Mouse (Mus musculus) neural tube, embryonic 13.5 days (tissue): ENCODE results near the gene Abcb4. TPM values are rescaled to one million over a fixed set of nuclear protein-coding genes. Genes with fewer than 3 reads are reported as not detected.

Source experiments
- ATAC-seq: fragments of 200-750 bp; cut with Nextera tagmentation; 2 replicates; pipeline ENCODE4 v1.8.0; 2017; ENCODE audit warnings: low read depth, mild to moderate bottlenecking, moderate TSS enrichment, moderate library complexity
- H3K27ac ChIP-seq: fragments of 300-500 bp; sonication (generic); replicated peaks from 2 replicates; pipeline ENCODE4 v1.5.1; 2015; ENCODE audit warnings: moderate library complexity, mild to moderate bottlenecking, inconsistent platforms
- H3K27me3 ChIP-seq: fragments of 300-500 bp; sonication (generic); 2 replicates; pipeline ENCODE4 v1.6.1; 2015; ENCODE audit warnings: mild to moderate bottlenecking, inconsistent platforms
- H3K36me3 ChIP-seq: fragments of 300-500 bp; sonication (generic); 2 replicates; pipeline ENCODE4 v1.6.1; 2015; ENCODE audit warnings: mild to moderate bottlenecking, inconsistent platforms
- H3K4me1 ChIP-seq: fragments of 300-500 bp; sonication (generic); replicated peaks from 2 replicates; pipeline ENCODE4 v1.6.1; 2015; ENCODE audit warnings: inconsistent platforms
- H3K4me2 ChIP-seq: fragments of 300-500 bp; sonication (generic); 2 replicates; pipeline ENCODE4 v1.6.1; 2015; ENCODE audit warnings: inconsistent platforms, mild to moderate bottlenecking, moderate library complexity
- H3K4me3 ChIP-seq: fragments of 300-500 bp; sonication (generic); 2 replicates; pipeline ENCODE4 v1.5.1; 2015; ENCODE audit warnings: mild to moderate bottlenecking, inconsistent platforms
- H3K9ac ChIP-seq: fragments of 300-500 bp; sonication (generic); 2 replicates; pipeline ENCODE4 v1.6.1; 2015; ENCODE audit warnings: moderate library complexity, mild to moderate bottlenecking, inconsistent platforms
- H3K9me3 ChIP-seq: fragments of 300-500 bp; sonication (generic); 2 replicates; pipeline ENCODE4 v1.6.1; 2016; ENCODE audit warnings: inconsistent platforms
- WGBS: fragments of 180-500 bp; shearing (Covaris S2); methylation state at CpG from one replicate; pipeline ENCODE4 v1.1.7; 2015; 5-methylcytosine and 5-hydroxymethylcytosine counted together
- polyA plus RNA-seq: library from polyadenylated mRNA; unstranded; fragments of >200 nt; fragmentation: Nextera tagmentation; extraction: Ambion mirVana; gene quantifications from 2 replicates; pipeline ENCODE4 v1.2.1, GENCODE M21; 2015

The Abcb4 gene
- polyA plus RNA-seq, 1 experiment from 2014 or later: 0.42 TPM

GRCm38 (mm10) chr5:8877800-8878199 lies 15.7 kb upstream of the Abcb4 start:
- H3K27ac ChIP-seq: no peak overlapping the region
- no peaks in the 10 kb centered on the region for H3K4me1 ChIP-seq
- 83% methylated on average over 5 of the region's 5 CpGs for WGBS
- H3K27me3 ChIP-seq: no peaks in the 10 kb centered on the region
- H3K9ac ChIP-seq: no peak overlapping the region
- H3K4me2 ChIP-seq: no peak overlapping the region
- no peak for ATAC-seq
- no peaks in the 10 kb centered on the region for H3K9me3 ChIP-seq
- no peaks in the 10 kb centered on the region for H3K36me3 ChIP-seq
- H3K4me3 ChIP-seq: no peak overlapping the region

- WGBS: 80% methylated on average over 2 of the region's 2 CpGs
- ATAC-seq: no peak
- no peak overlapping the region for H3K4me2 ChIP-seq
- no peak overlapping the region for H3K27ac ChIP-seq
- no peak overlapping the region for H3K4me3 ChIP-seq
- no peaks in the 10 kb centered on the region for H3K4me1 ChIP-seq
- no peaks in the 10 kb centered on the region for H3K36me3 ChIP-seq
- H3K27me3 ChIP-seq: no peaks in the 10 kb centered on the region
- no peak overlapping the region for H3K9ac ChIP-seq
- H3K9me3 ChIP-seq: no peaks in the 10 kb centered on the region
Observed at GRCm38 (mm10) chr5:8885837-8886236, 7.7 kb upstream of the Abcb4 start.

DNA sequence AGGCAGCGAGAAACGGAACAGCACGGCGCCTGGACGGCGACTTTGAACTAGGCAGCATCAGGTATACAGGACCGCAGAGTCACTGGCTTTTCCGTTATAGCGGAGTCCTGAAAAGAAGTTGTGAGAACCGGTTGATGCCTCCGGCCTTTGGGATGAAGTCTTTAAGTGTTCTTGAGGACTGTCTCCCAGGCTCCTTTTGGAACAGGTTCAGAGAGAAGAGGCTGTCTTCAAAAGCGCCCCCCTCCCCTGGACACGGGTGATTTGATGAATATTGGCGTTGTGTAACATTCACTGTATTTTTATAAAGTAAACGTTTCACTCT lies 548 bp downstream of the Abcb4 start:
- H3K9ac ChIP-seq: peak overlapping the region; percentile 68
- H3K4me2 ChIP-seq: peak overlapping the region; percentile 77
- peaks cover 22% of the 10 kb centered on the region for H3K27me3 ChIP-seq
- no peaks in the 10 kb centered on the region for H3K36me3 ChIP-seq
- H3K4me3 ChIP-seq: peak overlapping the region; percentile 62
- no peak for ATAC-seq
- WGBS: 6% methylated on average over 15 of the region's 15 CpGs
- peaks cover 19% of the 10 kb centered on the region for H3K4me1 ChIP-seq
- H3K9me3 ChIP-seq: no peaks in the 10 kb centered on the region
- no peak overlapping the region for H3K27ac ChIP-seq

DNA sequence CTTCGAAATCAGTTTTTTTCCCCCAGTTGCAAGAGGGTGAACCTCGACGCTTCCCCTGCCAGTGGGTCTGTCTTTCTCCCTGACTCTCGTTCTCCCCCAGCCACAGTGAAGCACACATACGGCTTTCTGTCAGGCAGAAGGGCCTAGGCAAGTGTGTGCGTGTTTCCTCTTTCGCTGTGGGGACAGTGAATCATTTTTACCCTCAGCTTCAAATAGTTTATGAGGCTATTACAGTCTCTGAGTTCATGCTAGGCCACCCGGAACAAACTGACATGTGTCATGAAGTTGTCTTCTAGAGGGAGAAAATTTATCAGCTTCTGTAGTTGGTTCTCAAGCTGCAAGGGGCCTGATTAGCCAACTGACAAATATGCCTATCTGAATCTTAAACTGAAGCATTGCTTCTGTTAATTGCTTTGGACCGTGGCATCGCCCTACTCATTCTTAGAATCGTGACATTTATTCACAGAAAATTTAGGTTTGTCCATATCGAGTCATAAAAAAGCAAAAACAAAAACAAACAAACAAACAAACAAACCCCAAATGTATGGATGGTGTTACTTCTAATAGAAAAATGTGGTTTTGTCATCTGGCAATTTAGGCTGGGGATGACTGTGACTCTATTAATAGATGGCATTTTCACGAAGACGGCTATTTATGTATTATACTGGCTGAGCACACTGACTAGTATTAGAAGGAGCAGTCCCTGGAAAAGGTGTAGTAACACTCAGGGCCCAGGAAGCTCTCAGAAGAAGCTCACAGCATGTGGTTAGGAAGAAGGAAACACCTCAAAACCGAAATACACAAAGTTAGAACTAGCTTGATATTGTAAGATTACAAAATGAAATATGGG lies 1.3 kb downstream of the Abcb4 start:
- Histone ChIP-seq H3K27me3 (peaks cover 22% of the 10 kb centered on the region), H3K9me3 (no peaks in the 10 kb centered on the region), H3K36me3 (no peaks in the 10 kb centered on the region), H3K9ac (no peak overlapping the region), H3K4me3 (no peak overlapping the region), H3K4me2 (no peak overlapping the region), H3K27ac (no peak overlapping the region), H3K4me1 (peaks cover 19% of the 10 kb centered on the region)
- WGBS: 68% methylated on average over 15 of the region's 15 CpGs
- ATAC-seq: no peak

DNA sequence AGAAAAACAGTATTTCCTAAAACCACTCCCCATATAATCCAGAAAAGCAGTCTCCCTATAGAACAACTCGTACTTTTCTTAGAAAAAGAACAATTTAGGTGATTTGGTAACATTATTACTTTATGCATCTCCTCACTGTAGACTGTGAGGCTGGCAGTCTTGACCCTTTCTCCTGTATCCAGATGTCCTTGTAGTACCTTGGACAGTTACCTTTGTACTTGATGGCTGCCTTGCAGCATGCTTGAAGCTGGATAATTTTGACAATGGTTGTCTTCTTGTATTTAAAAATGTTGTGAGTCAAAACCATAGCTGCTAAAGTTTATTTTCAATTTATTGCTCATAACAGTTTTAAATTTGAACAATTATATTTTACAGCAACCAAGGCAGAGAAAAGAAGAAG lies 2.7 kb downstream of the Abcb4 start:
- Histone ChIP-seq H3K27ac (no peak overlapping the region), H3K27me3 (peaks cover 22% of the 10 kb centered on the region), H3K4me3 (no peak overlapping the region), H3K36me3 (no peaks in the 10 kb centered on the region), H3K9ac (no peak overlapping the region), H3K4me2 (no peak overlapping the region), H3K9me3 (no peaks in the 10 kb centered on the region), H3K4me1 (peaks cover 19% of the 10 kb centered on the region)
- 88% methylated on average over 1 of the region's 1 CpGs for WGBS
- no peak for ATAC-seq

DNA sequence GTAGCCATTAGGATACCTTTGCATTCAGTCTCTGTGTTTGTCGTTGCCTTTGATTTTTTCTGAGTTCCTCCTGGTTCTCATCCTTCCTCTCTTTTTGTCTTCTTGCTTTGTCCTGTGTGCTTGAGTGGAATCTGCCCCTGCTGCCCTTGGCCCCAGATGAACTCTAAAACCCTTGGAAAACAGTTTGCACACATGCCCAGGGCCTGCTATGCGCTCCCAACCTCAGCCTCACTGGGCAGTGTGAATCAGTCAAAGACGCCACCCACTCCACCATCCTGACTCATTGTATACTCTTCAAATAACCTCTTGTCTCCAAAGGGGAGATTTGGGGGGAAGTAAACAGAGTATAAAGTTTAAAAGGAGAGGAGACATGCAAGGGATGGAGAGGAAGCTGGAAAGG lies 4.7 kb downstream of the Abcb4 start:
- Histone ChIP-seq H3K9me3 (no peaks in the 10 kb centered on the region), H3K4me2 (no peak overlapping the region), H3K9ac (no peak overlapping the region), H3K27ac (no peak overlapping the region), H3K4me3 (no peak overlapping the region), H3K36me3 (no peaks in the 10 kb centered on the region), H3K27me3 (peaks cover 7% of the 10 kb centered on the region; the same call in 1 of the 2 replicates), H3K4me1 (peaks cover 11% of the 10 kb centered on the region)
- WGBS: 71% methylated on average over 3 of the region's 3 CpGs
- ATAC-seq: no peak

- Histone ChIP-seq H3K9ac (no peak overlapping the region), H3K27ac (no peak overlapping the region), H3K4me3 (no peak overlapping the region), H3K36me3 (no peaks in the 10 kb centered on the region), H3K4me1 (peaks cover 5% of the 10 kb centered on the region), H3K4me2 (no peak overlapping the region), H3K9me3 (no peaks in the 10 kb centered on the region), H3K27me3 (no peaks in the 10 kb centered on the region)
- WGBS: 81% methylated on average over 1 of the region's 1 CpGs
- no peak for ATAC-seq
Observed at GRCm38 (mm10) chr5:8901001-8901400, 7.5 kb downstream of the Abcb4 start.

- H3K9ac ChIP-seq: no peak overlapping the region
- 62% methylated on average over 6 of the region's 6 CpGs for WGBS
- peaks cover 5% of the 10 kb centered on the region for H3K4me1 ChIP-seq
- H3K36me3 ChIP-seq: no peaks in the 10 kb centered on the region
- no peak overlapping the region for H3K4me3 ChIP-seq
- H3K27ac ChIP-seq: no peak overlapping the region
- H3K9me3 ChIP-seq: no peaks in the 10 kb centered on the region
- no peaks in the 10 kb centered on the region for H3K27me3 ChIP-seq
- no peak for ATAC-seq
- H3K4me2 ChIP-seq: no peak overlapping the region
Observed at GRCm38 (mm10) chr5:8902141-8902817, 8.8 kb downstream of the Abcb4 start.

GRCm38 (mm10) chr5:8904539-8904938 lies 11.0 kb downstream of the Abcb4 start:
- H3K9ac ChIP-seq: no peak overlapping the region
- peaks cover 5% of the 10 kb centered on the region for H3K4me1 ChIP-seq
- no peaks in the 10 kb centered on the region for H3K36me3 ChIP-seq
- H3K27ac ChIP-seq: no peak overlapping the region
- no peak overlapping the region for H3K4me2 ChIP-seq
- 23% methylated on average over 6 of the region's 6 CpGs for WGBS
- H3K27me3 ChIP-seq: no peaks in the 10 kb centered on the region
- ATAC-seq: no peak
- no peaks in the 10 kb centered on the region for H3K9me3 ChIP-seq
- no peak overlapping the region for H3K4me3 ChIP-seq

DNA sequence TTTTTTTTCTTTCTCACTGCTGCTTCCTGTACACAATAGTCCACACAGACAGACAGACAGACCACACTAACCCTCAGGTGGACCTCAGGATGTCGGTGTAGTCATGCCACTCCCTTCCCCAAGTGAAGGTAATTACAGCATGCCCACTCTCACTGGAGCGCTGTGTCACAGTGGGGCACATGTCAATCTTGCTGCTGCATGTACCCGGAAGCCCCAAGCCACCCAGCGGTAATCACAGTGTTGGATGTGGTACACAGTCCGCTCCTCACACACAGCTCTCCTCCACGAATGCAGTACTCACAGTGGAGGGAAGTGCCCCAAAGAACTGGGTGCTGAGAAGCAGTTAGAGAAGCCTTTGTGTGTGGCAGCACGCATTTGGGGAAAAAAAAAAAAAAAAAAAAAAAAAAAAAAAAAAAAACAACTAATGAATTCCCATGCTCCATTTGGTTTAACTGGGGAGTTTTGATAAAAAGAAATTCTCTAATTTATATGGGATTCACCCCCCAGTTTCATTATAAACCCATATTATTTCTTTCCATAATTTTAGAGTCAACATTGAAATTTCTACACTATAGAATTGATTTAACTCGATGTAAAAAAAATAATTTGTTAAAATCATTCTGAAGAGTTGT lies 18.2 kb downstream of the Abcb4 start:
- no peak overlapping the region for H3K4me2 ChIP-seq
- H3K27me3 ChIP-seq: no peaks in the 10 kb centered on the region
- H3K9ac ChIP-seq: no peak overlapping the region
- H3K4me3 ChIP-seq: no peak overlapping the region
- ATAC-seq: no peak
- no peaks in the 10 kb centered on the region for H3K36me3 ChIP-seq
- H3K9me3 ChIP-seq: no peaks in the 10 kb centered on the region
- WGBS: 84% methylated on average over 8 of the region's 8 CpGs
- no peak overlapping the region for H3K27ac ChIP-seq
- H3K4me1 ChIP-seq: no peaks in the 10 kb centered on the region

DNA sequence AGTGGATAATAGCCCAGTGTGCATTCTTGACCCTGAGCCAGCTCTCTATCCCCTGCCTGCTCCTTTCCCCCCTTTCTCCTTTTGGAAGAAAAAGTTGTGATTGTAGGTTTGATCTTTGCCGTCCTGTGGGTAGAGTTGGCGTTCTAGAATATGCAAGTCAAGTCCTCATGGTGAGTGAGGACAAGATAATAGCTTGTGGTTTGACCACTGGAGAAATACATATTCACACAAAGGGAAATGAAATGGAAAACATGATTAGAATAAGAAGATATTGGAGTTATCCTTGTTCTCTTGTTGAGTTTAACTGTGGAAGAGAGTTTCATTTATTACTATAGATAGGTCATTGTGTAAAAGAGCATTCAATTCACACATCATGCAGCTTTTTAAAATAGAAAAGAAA lies 22.9 kb downstream of the Abcb4 start:
- Histone ChIP-seq H3K4me2 (no peak overlapping the region), H3K36me3 (no peaks in the 10 kb centered on the region), H3K9me3 (no peaks in the 10 kb centered on the region), H3K9ac (no peak overlapping the region), H3K27ac (no peak overlapping the region), H3K4me1 (no peaks in the 10 kb centered on the region), H3K27me3 (no peaks in the 10 kb centered on the region), H3K4me3 (no peak overlapping the region)
- 95% methylated on average over 2 of the region's 2 CpGs for WGBS
- ATAC-seq: no peak

- 78% methylated on average over 6 of the region's 6 CpGs for WGBS
- ATAC-seq: no peak
- no peak overlapping the region for H3K4me2 ChIP-seq
Observed at GRCm38 (mm10) chr5:8917069-8917468, 23.6 kb downstream of the Abcb4 start.

More at GRCm38 (mm10) chr5:8917069-8917468, 23.6 kb downstream of the Abcb4 start:
- Histone ChIP-seq H3K4me3 (no peak overlapping the region), H3K9ac (no peak overlapping the region), H3K4me1 (no peaks in the 10 kb centered on the region), H3K27me3 (no peaks in the 10 kb centered on the region), H3K9me3 (no peaks in the 10 kb centered on the region), H3K27ac (no peak overlapping the region), H3K36me3 (no peaks in the 10 kb centered on the region)
